Mouse (Mus musculus) liver, embryonic 16.5 days (tissue): Measurements from ENCODE around the gene Surf6. TPM values are rescaled to one million over a fixed set of nuclear protein-coding genes. Genes with fewer than 3 reads are reported as not detected.
A peak's percentile ranks its signal among the peaks of the same experiment; 100 is the strongest.

ENCODE experiments used
- ATAC-seq: fragments of 200-750 bp; cut with Nextera tagmentation; 2 replicates; pipeline ENCODE4 v1.8.0; 2017; ENCODE audit warnings: low read depth, mild to moderate bottlenecking, moderate number of reproducible peaks, moderate library complexity
- H3K27ac ChIP-seq: fragments of 300-500 bp; sonication (generic); 2 replicates; pipeline ENCODE4 v1.5.1; 2014; ENCODE audit warnings: mild to moderate bottlenecking, low read length
- H3K27me3 ChIP-seq: fragments of 300-500 bp; sonication (generic); 2 replicates; pipeline ENCODE4 v1.6.1; 2014; ENCODE audit warnings: low read depth, low read length, mixed read lengths; ENCODE audit not compliant: control insufficient read depth, insufficient read depth
- H3K36me3 ChIP-seq: fragments of 300-500 bp; sonication (generic); 2 replicates; pipeline ENCODE4 v1.6.1; 2014; ENCODE audit warnings: mild to moderate bottlenecking; ENCODE audit not compliant: control insufficient read depth, insufficient read depth
- H3K4me1 ChIP-seq: fragments of 300-500 bp; sonication (generic); 2 replicates; pipeline ENCODE4 v1.6.1; 2014; ENCODE audit warnings: low read depth, low read length, mixed read lengths; ENCODE audit not compliant: control insufficient read depth
- H3K4me2 ChIP-seq: fragments of 300-500 bp; sonication (generic); 2 replicates; pipeline ENCODE4 v1.6.1; 2014; ENCODE audit warnings: low read depth, low read length, mixed read lengths
- H3K4me3 ChIP-seq: fragments of 300-500 bp; sonication (generic); 2 replicates; pipeline ENCODE4 v1.5.1; 2014; ENCODE audit warnings: low read depth, mild to moderate bottlenecking, low read length
- H3K9ac ChIP-seq: fragments of 300-500 bp; sonication (generic); 2 replicates; pipeline ENCODE4 v1.6.1; 2014; ENCODE audit warnings: low read depth, low read length
- H3K9me3 ChIP-seq: fragments of 300-500 bp; sonication (generic); replicated peaks from 2 replicates; pipeline ENCODE4 v1.6.1; 2016; ENCODE audit warnings: low read length; ENCODE audit not compliant: control insufficient read depth
- WGBS: fragments of 180-500 bp; shearing (Covaris S2); extraction: QIAGEN DNeasy Blood & Tissue Kit; methylation state at CpG from one replicate; pipeline ENCODE4 v1.1.7; 2014; ENCODE audit not compliant: insufficient replicate concordance; 5-methylcytosine and 5-hydroxymethylcytosine counted together
- polyA plus RNA-seq: library from polyadenylated mRNA; unstranded; fragments of >200 nt; fragmentation: Nextera tagmentation; extraction: Ambion mirVana; gene quantifications from 2 replicates; pipeline ENCODE4 v1.2.1, GENCODE M21; 2015

The Surf6 gene
- polyA plus RNA-seq, 1 experiment from 2014 or later = 8.7 TPM

DNA sequence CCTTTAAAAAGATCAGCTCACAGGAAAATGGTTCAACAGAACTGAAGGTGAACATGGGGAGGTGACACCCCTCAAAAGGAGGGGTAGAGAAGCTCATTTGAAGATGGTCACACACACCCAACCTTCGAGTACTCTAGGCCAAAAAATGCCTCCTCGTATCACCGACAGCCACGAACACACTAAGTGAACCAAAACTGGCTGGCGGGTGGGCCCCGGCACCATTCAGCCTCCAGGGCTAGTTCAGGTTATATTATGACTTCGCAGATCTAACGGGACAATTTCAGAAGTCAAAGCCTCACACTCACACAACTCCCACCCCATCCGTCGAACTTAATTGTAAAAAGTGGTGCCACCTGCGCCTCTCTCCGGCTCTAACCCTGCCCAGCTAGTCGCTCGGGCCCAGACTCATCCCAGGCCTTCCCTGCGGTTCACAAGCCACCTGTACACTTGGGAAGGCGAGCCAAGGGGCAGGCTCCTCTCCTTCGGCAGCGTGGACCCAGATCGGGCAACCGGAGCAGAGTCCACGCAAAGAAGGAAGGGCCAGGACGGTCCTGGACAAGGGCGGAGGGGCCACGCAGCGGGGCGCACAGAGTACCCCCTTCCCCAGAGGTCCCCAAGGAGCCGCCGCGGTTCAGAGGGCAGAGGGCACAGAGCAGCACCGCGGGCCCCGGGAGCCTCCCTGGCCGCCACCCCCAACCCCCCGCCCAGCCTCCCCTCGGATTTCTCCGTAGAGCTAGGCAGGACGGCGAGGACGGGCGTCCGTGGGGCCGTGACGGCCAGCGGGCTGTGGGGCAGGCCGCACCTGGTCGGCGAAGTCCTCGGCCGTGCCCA lies 30.0 kb upstream of the Surf6 start:
- no peaks in the 10 kb centered on the region for H3K9me3 ChIP-seq
- peak overlapping the region; percentile 99 for H3K9ac ChIP-seq
- no peaks in the 10 kb centered on the region for H3K27me3 ChIP-seq
- ATAC-seq = peak; percentile 9
- peak overlapping the region; percentile 92 for H3K4me3 ChIP-seq
- under 1% methylated on average over 37 of the region's 49 CpGs for WGBS
- H3K4me1 ChIP-seq = peaks cover 38% of the 10 kb centered on the region
- H3K27ac ChIP-seq = peak overlapping the region; percentile 90
- no peaks in the 10 kb centered on the region for H3K36me3 ChIP-seq
- peak overlapping the region; percentile 91 for H3K4me2 ChIP-seq

- Histone ChIP-seq H3K27me3 (no peaks in the 10 kb centered on the region), H3K9me3 (no peaks in the 10 kb centered on the region), H3K4me2 (no peak overlapping the region), H3K4me1 (peaks cover 38% of the 10 kb centered on the region), H3K9ac (0 out of 2 replicates have a peak overlapping the region, but pooled peaks have one; percentile 10), H3K36me3 (peaks cover 8% of the 10 kb centered on the region), H3K4me3 (no peak overlapping the region), H3K27ac (peak overlapping the region; percentile 11; the same call in 1 of the 2 replicates)
- WGBS = 17% methylated on average over 1 of the region's 1 CpGs
- ATAC-seq = no peak
Measured at GRCm38 (mm10) chr2:26930390-26930789, 27.7 kb upstream of the Surf6 start.

DNA sequence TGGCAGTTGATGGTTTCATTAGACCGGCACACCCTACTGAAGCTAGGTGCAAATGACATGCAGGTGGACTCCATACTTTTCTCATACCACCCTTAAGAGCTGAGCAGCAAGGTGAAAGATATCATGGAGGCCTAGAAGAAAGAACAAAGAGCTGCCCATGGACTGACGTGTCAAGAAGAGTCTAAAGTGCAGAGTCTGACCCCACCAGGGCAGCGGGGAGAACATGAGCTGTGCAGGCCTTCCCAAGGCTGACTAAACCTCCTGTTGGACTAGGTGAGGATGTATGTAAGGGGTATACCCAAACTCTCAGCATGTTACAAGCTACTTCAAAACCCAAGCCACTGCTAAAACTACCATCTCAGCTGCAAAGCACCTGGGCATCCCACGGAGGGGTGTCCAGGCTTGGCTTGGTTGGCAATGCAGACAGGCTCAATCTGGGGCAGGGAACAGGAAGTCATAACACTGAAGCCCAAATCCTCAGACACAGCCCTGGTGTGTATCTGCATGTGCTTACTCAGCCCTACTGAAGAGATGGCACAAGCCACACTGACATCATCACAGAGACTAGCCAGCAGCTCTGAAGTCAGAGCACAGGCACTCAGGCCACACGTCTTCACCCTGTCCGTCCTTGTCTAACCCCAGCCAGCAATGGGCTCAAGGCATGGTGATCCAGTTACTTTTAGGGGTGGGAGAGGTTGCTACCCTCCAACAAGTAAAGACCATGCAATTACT lies 25.2 kb upstream of the Surf6 start:
- H3K27me3 ChIP-seq = no peaks in the 10 kb centered on the region
- peaks cover 29% of the 10 kb centered on the region for H3K36me3 ChIP-seq
- H3K4me1 ChIP-seq = peaks cover 29% of the 10 kb centered on the region
- H3K4me3 ChIP-seq = no peak overlapping the region
- H3K27ac ChIP-seq = no peak overlapping the region
- no peak for ATAC-seq
- H3K4me2 ChIP-seq = no peak overlapping the region
- H3K9ac ChIP-seq = no peak overlapping the region
- H3K9me3 ChIP-seq = no peaks in the 10 kb centered on the region
- 76% methylated on average over 6 of the region's 6 CpGs for WGBS

GRCm38 (mm10) chr2:26921784-26922183 lies 19.1 kb upstream of the Surf6 start:
- H3K9ac ChIP-seq = no peak overlapping the region
- ATAC-seq = no peak; the same call in 1 of the 2 replicates
- H3K36me3 ChIP-seq = peaks cover 61% of the 10 kb centered on the region

GRCm38 (mm10) chr2:26920190-26920855 lies 17.6 kb upstream of the Surf6 start:
- Histone ChIP-seq H3K4me3 (no peak overlapping the region), H3K36me3 (peaks cover 53% of the 10 kb centered on the region), H3K9me3 (no peaks in the 10 kb centered on the region), H3K4me1 (peaks cover 16% of the 10 kb centered on the region), H3K27me3 (no peaks in the 10 kb centered on the region), H3K4me2 (no peak overlapping the region), H3K27ac (no peak overlapping the region), H3K9ac (no peak overlapping the region)
- WGBS = 79% methylated on average over 6 of the region's 6 CpGs
- no peak for ATAC-seq

More at GRCm38 (mm10) chr2:26921784-26922183, 19.1 kb upstream of the Surf6 start:
- H3K27ac ChIP-seq = no peak overlapping the region
- peaks cover 9% of the 10 kb centered on the region for H3K4me1 ChIP-seq
- no peaks in the 10 kb centered on the region for H3K9me3 ChIP-seq
- no peak overlapping the region for H3K4me3 ChIP-seq
- 76% methylated on average over 9 of the region's 9 CpGs for WGBS
- H3K27me3 ChIP-seq = no peaks in the 10 kb centered on the region
- H3K4me2 ChIP-seq = no peak overlapping the region

GRCm38 (mm10) chr2:26919684-26920083 lies 17.0 kb upstream of the Surf6 start:
- Histone ChIP-seq H3K36me3 (peaks cover 47% of the 10 kb centered on the region), H3K9ac (no peak overlapping the region), H3K4me3 (no peak overlapping the region), H3K27ac (no peak overlapping the region), H3K27me3 (no peaks in the 10 kb centered on the region), H3K4me2 (no peak overlapping the region), H3K9me3 (no peaks in the 10 kb centered on the region), H3K4me1 (peaks cover 23% of the 10 kb centered on the region)
- ATAC-seq = no peak
- 84% methylated on average over 3 of the region's 3 CpGs for WGBS

DNA sequence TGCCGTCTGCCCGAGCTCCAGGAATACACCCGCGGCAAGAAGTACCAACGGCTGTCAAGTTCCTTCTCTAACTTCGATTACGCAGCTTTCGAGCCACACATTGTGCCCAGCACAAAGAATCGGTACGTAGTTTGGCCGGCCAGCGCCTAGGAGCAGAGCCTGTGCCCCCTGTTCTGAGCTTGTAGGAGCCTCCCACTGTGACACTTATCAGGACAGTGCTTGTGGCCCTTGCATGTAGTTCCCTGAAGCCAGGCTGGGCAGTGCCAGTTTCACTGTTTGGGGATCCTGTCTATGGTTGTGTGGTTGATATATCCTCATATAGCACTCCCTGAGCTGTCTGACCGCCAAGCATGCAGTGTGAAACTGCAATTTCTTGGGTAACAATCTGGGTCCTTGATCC lies 14.1 kb upstream of the Surf6 start:
- peaks cover 35% of the 10 kb centered on the region for H3K4me1 ChIP-seq
- peak overlapping the region; percentile 63 for H3K27ac ChIP-seq
- WGBS = 4% methylated on average over 13 of the region's 13 CpGs
- peaks cover 49% of the 10 kb centered on the region for H3K36me3 ChIP-seq
- H3K9ac ChIP-seq = peak overlapping the region; percentile 77
- H3K27me3 ChIP-seq = no peaks in the 10 kb centered on the region
- peak overlapping the region; percentile 94 for H3K4me2 ChIP-seq
- peak overlapping the region; percentile 68 for H3K4me3 ChIP-seq
- no peaks in the 10 kb centered on the region for H3K9me3 ChIP-seq
- peak; percentile 27 for ATAC-seq

GRCm38 (mm10) chr2:26915927-26916728 lies 13.4 kb upstream of the Surf6 start, which contains the start of the genes Surf2 and Surf1:
Gene Surf2 (plus strand): TSS chr2:26916367.
Gene Surf1 (minus strand): TSS chr2:26916530.
- peak; percentile 74 for ATAC-seq
- Histone ChIP-seq H3K9ac (peak within 1 kb of the TSS; percentile 77), H3K36me3 (peaks cover 51% of the 10 kb centered on the region), H3K27me3 (no peaks in the 10 kb centered on the region), H3K4me1 (peaks cover 37% of the 10 kb centered on the region), H3K9me3 (no peaks in the 10 kb centered on the region), H3K27ac (peak within 1 kb of the TSS; percentile 63), H3K4me2 (peak within 1 kb of the TSS; percentile 94), H3K4me3 (peak within 1 kb of the TSS; percentile 68)
- WGBS = 1% methylated on average over 47 of the region's 47 CpGs
